Mouse (Mus musculus) right cerebral cortex, postnatal 14 days (tissue): ENCODE results near the gene Cdkl4.
"Not testable (repeated sequence)": the region's sequence is repeated elsewhere in the genome, so short reads cannot be mapped to it uniquely, and the experiment has no call there.

Source experiments
- DNase-seq: peaks from one replicate; pipeline ENCODE4 v3.0.0; 2022

The Cdkl4 gene

DNA sequence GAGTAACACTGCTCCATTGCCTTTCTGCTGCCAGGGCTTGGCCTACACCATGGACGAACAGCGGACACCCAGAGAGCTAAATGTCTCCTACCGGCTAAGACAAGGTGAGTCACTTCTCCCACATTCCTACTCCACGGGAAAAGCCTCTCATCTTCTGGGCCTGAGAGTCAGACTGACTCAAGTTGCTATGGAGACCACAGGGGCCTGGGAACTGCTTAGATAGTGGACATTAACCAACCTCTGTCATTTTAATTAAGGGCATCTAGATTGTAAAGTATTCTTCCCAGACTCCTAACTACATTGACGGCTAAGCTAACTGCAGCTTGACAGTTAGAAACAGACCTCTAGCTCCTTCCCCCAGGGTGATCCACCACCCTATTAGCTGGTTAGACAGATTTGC is 14.8 kb downstream of the Cdkl4 start:
- DNase-seq = no peak

DNA sequence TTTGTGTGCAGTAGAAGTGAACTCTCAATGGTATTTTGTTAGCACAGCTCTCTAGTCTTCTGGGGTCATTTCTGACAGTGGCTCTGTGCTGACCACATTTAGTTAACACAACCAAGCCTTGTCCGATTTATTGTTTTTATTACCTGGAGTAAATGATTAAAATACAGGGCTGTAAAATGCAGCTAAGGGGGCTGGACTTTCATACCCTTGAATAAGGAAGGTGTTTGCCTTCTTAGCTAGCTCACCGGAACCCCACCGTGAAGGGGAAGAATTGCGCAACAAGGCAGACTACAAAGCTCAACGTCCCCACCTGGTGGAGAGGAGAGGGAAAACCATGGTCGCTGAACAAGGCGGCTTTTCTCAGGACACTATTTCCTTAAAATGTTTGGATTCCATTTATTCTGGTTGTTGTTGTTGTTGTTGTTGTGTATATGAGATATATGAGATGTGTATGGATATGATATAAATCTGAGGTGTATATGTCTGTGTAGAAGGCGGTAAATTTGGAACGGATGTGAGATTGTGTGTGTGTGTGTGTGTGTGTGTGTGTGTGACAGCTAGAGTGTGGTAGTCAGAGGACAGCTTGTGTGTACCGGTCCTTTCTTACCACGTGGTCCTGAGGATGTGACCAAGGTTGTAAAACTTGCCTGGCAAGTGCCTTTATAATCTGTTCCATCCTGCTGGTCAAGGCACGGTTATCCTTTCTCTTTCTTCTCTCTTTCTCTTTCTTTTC is 16.8 kb downstream of the Cdkl4 start:
- peak; percentile 80 for DNase-seq

DNA sequence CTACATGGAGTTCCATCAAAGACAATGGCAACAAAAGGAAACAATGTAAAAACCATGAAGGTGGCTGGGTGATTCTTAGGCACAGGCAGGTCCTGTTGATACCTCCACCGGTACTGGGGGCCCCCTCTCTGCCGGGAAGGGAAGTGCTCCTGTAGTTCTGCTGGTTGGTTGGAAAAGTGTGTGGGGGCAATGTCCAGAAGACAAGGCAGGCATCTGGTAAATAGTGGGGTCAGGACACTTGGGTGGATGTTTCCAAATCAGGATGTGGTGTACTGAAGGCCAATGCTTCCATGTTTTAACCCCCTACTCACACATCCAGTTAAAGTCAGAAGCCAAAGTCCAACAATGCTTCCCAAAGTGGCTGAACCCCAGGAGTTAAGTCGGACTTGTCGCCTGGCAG is 17.9 kb downstream of the Cdkl4 start:
- no peak for DNase-seq

DNA sequence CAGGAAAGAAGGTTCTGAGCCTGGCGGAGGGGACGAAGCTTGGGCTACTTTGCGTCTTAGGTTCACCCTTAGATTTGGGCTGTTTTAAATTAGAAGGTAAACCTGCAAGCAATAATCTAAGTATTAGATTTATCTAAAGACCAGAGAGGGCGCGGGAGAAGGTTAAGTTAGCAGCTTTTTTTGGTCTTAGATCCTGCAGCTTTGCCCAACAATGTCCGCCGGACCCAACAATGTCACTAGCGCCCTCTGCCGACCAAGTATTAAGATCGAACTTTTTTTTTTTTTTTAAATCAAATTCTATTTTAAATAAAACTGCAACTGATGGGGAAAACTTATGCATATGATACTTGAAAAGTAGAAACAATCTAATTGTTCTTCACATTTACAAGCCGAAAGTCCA is 18.6 kb downstream of the Cdkl4 start:
- DNase-seq = peak; percentile 67

DNA sequence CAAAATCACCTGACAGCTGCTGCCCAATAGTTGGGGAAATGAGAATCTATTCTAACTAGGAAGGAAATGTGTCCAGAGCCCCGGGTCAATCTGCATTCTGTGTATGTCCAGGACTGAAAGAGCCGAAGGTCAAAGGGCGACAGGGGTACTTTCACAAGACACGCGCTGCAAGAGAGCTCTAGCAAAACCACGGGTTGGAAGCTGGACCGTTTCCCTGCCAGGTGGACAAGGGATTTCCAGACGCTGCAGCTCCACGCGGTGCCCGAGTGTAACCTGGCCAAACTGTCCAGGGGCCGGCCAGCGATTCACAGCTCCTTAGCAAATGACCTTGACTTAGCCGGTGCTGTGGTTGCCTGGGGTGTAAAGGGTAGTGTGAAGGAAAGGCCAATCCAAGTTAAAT is 19.0 kb downstream of the Cdkl4 start:
- no peak for DNase-seq

DNA sequence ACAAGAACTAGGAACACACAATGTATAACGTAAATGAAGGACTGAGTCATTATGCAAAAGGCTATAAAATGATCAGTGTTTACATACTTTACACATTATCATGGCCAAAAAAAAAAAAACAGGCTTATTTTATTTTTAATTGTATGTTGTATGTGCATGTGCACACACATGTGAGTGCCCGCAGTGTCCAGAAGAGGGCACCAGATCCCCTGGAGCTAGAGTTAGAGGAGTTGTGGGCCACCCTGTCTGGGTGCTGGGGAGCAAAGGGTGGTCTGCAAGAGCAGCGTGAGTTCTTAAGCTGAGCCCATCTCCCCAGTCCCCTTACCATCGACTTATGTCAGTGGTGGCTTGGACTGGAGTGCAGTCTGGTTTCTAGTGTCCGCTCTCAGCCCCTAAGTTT is 20.2 kb downstream of the Cdkl4 start:
- DNase-seq = no peak

DNA sequence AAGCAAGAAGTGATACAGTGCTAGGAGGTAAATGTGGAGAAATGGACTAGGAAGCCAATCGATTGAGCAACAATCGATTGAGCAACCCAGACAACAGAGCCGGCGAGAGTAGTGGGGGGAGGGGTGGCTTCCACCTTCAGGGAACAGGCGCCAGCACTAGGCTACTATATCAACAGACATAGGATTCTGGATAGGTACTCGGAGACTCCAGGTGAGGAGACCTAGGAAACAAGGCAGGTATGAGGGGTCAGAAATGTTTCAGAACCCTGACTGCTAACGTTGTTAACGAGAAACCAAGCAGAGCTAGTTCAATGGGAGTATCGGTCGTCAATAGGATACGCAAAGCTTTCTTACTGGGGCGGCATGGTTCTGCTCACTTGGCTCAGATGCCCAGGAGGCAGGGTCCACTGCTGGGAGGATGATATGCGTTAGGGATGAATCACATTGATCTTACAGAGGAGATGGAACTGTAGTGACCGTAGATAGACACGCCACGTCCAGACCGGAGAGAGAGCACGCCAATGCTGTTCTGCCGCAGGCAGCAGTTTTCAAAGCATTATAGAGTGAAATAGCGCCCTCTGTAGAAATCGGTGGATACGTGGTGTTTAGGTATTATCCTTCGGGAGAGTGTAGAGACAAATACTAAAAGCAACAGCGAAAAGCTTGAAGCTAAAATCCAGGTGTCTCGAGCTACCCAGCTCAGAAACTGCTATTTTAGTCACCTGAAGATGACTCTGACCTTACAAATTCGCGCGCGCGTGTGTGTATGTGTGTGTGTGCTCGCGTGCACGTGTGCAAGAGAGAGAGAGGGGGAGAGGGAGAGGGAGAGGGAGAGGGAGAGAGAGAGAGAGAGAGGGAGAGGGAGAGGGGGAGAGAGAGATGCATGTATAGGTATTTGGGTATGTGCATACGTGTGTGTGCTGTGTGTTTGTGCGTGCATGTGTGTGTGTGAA is 24.0 kb downstream of the Cdkl4 start:
- DNase-seq = peak; percentile 81

DNA sequence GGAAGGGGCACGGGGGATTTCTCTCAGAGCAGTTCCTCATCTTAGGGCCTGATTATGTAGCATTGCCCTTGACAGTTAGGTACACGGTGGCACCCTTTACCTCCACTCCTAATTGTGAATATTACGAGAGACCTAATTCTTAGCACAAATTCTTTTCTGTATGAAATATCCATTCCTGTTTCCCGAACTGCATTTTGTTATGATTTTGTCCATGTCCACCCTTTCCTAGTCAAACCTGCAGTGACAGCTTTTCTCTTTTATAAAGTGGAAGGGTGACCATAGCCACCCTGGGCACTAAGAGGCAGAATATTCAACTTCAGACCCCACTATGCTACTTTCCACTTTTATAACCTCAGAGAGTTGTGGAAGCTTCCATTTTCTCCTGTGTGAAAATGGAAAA is 25.0 kb downstream of the Cdkl4 start:
- no peak for DNase-seq

DNA sequence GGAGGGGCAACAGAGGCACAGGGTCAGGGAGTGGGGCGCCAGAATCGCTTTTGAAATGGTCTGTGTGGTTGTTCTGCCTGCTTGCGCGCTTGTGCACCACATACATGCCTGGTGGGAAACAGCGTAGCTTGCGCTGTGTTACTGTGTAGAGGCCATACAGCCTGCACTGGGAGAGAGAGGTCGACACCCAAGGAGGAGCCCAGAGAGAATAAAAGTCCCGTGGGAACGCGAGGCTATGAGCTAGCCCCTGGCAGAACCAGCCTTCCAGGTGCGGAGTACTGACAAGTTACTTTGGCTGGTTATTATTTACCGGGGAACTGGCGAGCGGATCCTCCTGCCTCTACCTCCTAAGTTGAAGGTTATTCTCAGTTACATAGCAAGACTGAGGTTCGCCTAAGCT is 26.6 kb downstream of the Cdkl4 start:
- DNase-seq = no peak

DNA sequence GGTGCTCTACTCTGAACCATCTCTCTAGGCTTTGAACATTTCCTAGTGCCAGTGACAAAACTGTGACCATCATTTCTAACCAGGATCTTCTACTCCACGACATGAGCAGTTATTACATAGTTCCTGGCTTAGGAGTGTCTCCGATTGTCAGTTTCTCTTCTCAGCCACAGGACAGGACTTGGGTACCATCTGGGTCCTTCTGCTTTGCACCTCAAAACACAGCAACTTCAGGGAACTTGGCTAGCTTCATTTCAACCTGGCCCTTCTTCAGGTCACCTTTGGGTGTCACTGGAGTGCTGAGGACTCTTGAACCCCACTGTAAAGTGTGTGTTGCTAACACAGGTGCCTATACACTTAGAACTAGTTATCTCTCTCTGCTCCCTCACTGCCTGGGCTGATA is 30.8 kb downstream of the Cdkl4 start:
- no peak for DNase-seq

DNA sequence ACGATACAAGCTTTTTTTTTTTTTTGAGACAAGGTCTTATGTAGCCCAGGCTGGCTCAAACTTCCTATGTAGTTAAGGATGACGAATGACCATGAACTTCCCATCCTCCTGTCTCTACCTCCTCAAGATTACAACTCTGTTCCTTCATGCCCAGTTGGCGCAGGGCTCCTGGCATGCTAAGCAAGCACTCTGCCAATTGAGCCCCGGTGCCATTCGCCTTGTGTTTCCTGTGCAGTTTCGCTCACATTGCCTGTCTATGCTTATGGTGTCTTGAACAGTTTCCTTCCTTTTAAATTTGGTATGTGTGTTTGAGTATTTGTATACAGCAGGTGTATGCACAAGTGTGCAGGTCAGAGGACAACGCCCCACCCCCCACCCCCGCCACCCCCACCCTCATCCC is 31.4 kb downstream of the Cdkl4 start:
- DNase-seq = no peak

DNA sequence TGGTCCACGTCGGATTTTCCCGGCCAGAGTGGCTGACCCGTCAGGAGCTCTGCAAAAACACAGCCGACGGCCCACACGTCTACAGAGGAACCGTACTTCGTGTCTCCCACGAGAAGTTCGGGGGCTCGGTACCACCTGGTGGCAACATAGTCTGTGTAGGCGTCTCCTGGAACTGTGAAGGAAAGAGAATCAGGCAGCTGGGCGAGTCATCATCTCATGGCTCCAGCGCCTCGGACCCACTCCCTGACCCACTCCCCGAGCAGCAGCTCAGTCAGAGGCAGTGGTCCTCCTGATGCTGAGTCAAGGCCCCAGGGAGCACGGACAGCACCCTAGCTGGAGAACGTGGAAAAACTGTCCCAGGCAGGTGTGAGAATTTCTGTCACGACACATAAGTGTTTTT is 34.0 kb downstream of the Cdkl4 start:
- no peak for DNase-seq

DNA sequence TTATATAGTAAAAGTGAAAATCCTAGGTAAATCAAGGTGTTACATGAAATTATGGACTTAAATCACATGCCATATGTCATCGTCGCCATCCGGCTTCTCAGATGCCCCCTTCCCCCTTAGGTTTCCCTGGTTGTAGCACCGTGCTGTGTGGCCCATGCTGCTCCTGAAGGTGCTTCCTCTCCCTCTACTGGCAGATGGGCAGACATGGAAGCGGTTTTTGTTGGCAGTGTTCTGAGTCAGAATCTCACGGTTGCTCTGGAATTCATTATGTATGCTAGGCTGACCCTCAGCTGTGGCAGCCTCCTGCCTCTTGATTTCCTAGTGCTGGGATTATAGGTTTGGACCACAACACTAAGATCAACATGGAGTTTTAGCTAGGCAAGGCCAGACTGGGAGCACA is 40.5 kb downstream of the Cdkl4 start:
- DNase-seq = no peak

DNA sequence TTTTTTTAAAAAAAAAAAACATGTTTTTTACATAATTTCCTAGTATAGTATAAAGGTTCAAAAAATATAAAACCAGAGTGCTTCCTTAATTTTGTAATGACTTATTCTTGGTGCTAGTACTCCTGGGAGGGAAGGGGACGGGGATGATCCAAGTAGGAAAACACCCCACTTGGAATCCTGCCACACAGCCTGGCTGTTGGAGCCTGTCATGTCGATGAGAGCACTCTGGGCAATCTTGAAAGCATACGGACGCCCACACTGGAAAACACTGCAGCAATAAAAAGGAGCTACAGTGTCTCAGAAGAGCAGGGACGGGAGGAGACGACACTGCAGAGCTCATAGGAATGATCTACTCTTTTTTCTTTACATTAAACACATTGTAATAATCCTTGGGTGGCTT is 42.0 kb downstream of the Cdkl4 start:
- peak; percentile 17 for DNase-seq

DNA sequence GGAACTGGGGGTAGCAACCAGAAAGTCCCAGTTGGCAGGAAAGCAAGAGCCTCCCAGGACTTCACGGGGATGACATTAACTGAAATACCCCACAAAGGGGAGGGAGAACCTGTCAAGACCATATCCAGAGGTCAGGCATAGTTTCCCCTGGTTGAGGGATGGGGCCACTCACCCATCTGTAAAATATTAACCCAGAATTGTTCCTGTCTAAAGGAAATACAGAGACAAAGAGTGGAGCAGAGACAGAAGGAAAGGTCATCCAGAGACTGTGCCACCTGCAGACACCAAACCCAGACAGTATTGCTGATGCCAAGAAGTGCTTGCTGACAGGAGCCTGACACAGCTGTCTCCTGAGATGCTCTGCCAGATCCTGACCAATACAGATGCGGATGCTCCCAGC is 46.3 kb downstream of the Cdkl4 start:
- not testable (repeated sequence) for DNase-seq

DNA sequence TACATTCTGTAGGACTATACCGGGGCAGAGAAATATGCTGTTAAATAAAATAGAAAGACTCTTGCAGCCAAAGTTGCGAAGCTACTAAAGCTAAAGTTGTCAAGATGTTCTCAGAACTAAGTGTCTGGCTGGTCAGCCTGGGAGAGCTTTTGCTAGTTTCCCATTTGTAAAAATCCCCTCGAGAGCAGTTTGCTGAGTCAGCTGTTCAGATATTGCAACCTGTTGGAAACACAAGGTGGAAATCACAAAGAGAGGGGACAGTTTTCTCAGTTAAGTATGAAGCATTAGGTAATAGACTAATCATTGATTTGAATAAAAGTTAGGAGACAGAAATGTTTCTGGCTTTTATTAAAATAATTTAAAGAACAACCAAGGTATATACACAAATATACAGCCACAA is 54.4 kb downstream of the Cdkl4 start:
- DNase-seq = no peak

DNA sequence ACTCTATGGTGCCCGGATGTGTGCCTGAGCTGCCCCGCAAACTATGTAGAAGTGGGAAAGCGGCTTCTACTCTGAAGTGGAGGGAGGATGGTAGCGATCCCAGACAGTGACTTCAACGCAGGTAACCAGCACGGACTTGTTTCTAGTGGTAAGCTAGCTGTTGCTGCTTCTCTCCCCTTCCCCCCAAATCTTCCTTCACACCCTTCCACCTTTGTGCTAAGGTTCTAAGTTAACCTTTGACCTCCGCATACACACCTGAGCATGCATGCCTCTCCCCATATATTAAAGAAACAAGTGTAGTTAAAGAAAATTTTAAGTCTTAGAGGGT is 55.4 kb downstream of the Cdkl4 start:
- no peak for DNase-seq

DNA sequence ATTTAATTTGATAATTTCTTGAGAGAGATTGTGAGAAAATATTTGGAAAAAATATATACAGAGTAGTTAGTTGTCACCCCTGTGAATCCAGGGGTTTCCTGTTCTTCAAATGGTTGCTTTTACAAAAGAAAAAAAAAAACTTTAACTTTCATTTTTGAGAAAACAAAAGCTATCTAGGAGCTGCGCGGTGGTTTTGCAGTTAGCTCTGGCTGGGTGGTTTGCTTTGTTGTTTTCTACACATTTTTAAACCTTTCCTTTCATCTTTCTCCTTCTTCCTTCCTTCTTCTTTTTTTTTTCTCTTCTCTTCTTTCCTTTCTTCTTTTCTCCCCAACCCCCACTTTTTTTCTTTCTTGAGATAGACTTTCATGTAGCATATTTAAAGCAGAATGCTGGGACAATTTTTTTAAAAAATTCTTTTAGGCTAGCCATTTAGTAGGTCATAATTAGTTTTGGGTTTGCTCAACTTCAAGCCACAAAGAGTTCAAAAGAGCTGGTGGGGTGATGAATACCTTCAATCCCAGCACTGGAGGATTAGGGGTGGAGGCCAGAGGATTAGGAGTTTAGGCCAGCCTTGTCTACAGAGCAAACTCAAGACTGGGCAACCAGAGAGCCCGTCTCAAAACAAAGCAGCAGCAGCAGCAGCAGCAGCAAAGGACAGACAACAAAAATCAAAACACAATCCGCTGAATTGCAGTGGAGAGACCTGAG is 55.9 kb downstream of the Cdkl4 start:
- no peak for DNase-seq

DNA sequence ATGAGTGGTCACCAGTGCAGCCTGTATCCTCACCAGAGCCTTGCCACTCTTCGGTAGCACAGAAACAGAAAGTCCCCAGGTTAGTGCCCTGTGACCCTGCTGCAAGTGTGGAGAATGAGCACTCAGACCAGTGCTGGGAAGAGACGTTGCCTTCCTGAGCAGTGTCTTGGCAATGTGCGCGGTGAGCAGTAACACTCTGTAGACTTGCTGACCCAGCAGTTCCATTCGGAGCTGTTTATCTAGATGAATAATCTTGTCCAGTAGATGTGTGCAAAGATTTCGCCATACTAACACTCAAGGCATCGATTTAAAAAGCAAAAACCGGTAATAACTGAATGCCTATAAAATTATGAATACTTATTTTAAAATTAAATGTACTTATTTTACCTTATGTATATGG is 57.1 kb downstream of the Cdkl4 start:
- DNase-seq = no peak

DNA sequence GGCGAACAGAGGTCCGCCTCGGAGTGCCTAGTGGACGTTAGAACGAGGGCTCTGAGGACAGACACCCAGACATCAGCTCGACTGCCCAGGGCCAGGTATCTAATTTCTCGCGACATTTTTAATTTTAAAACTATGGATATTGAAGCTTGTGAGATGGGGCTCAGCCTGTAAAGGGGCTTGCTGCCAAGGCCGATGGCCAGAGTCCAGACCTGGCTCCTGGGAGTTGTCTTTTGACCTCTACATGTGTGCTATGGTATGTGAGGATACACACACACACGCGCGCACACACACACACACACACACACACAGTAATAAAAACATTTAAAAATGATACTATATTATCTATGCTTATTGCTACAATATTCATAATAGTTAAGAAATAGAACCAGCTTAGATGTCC is 58.8 kb downstream of the Cdkl4 start:
- DNase-seq = no peak

DNA sequence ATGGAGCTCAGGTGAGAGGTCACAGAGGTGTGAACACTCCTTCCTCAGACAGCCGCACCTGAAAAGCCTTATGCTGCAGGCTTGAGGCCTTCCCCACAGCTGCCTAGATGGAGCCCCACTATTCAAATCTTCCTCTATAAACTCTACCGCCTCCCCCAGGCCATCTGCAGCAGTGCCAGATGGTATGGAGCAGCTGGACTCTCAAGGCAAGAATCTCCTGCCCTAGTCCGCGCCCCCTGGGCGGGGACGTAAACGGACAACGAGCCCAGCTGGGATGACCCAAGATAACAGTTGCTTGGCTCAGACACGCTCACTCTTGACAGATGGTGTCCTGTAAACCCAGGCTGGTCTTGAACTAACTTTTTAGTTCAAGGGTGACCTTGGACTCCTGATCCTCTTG is 60.4 kb downstream of the Cdkl4 start:
- no peak for DNase-seq

DNA sequence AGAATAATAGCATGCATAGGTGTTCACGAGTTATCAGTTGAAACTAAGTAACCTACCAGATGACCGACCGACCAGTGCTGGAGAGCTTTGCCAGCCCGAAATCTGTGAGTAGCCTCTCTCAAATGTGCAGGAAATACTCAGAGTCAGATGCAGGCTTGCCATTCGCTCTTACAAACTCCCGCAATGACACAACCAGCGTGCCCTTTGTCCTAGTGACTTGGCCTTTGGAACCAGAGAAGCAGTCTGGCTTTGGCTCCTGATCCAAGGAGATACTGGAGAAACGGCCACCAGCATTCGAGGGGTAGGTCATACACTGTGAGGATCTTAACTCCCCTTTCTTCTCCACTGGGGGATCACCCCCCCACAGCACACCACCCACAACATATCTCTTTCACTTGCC is 61.7 kb downstream of the Cdkl4 start:
- DNase-seq = no peak

DNA sequence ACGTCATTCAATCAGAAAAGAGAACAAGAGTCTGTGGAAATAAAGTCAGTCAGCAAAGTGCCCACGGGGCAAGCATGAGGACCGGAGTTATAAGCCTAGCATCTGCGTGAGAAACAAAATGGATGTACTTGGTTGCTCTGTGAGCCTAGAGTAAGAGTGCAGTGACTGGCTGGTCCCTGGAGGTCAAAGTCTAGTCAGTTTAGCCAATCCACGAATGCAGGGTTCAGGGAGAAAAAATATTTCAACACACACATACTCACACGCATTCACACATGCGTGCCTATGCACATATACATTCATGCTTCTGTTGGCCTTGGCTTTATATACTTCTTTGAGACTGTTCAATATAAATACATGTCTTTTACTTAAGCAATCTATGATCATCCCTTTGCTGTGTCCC is 62.1 kb downstream of the Cdkl4 start:
- no peak for DNase-seq

DNA sequence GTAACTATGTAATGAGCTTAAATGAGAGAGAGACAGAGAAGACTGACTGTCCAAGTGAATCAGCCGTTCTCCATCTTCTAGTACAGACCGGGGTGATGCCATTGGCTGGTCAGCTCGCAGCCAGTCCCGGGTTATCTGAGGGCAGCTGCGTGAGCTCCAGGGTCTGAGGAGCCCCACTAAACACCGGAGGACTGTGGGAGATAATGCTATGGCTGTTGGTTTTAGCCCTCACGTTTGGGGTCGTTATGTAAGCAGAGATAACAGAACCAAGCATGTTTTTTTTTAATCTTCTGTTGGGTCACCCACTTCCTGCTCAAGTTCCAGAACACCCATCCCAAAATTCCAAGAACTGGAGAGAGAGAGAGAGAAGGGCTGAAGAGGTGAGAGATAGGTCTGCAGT is 63.8 kb downstream of the Cdkl4 start:
- DNase-seq = no peak
